Mouse (Mus musculus) ES-Bruce4 (cell line): ENCODE measurements around the gene Rwdd3.

Source experiments
- CTCF ChIP-seq: IDR thresholded peaks from one replicate; pipeline ENCODE4 v1.8.1; 2011; ENCODE audit warnings: low read depth, low read length
- EP300 ChIP-seq: IDR thresholded peaks from 2 replicates; pipeline ENCODE4 v1.6.1; 2011; ENCODE audit warnings: low read depth, low read length; ENCODE audit not compliant: insufficient read depth
- POLR2A ChIP-seq: IDR thresholded peaks from one replicate; pipeline ENCODE4 v1.8.1; 2011; ENCODE audit warnings: low read length; ENCODE audit not compliant: insufficient read depth

DNA sequence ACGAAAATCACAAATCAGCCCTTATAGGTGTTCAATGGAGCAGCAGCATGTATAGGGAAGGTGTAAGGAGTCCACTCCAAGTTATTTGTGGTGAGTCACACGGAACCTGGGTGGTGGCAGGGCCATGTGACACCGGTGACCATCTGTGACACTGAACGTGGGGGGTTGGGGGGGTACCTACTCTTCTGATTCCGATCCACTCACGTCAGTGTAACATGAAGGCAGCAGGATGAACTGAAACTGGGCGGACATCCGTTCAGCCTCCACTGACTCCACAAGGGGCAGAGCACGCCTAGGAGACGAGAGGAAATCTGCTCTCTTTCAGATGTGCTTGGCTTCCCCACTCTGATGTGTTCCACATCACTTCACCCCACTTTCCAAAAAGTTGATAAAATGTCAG is 11.9 kb downstream of the Rwdd3 start:
- TF ChIP-seq CTCF (no peak), EP300 (no peak), POLR2A (no peak)
